Mouse (Mus musculus) liver, embryonic 14.5 days (tissue): Measurements from ENCODE around the gene Trabd2b. TPM values are rescaled to one million over a fixed set of nuclear protein-coding genes. Genes with fewer than 3 reads are reported as not detected.

Experiments
- ATAC-seq: fragments of 200-750 bp; cut with Nextera tagmentation; 2 replicates; pipeline ENCODE4 v1.8.0; 2017; ENCODE audit warnings: moderate number of reproducible peaks, mild to moderate bottlenecking, moderate library complexity; ENCODE audit not compliant: insufficient read depth
- DNase-seq, 3 experiments: peaks; one replicate each; pipeline ENCODE4 v3.0.0-alpha.2; 2012 to 2013; ENCODE audit warnings: low read depth in 3 of 3, low spot score in 3 of 3
- H3K27ac ChIP-seq: fragments of 300-500 bp; sonication (generic); 2 replicates; pipeline ENCODE4 v1.5.1; 2014; ENCODE audit warnings: moderate library complexity, mild to moderate bottlenecking, control low read depth, inconsistent platforms
- H3K27me3 ChIP-seq: fragments of 300-500 bp; sonication (generic); 2 replicates; pipeline ENCODE4 v1.6.1; 2014; ENCODE audit warnings: mild to moderate bottlenecking, low read length, moderate library complexity; ENCODE audit not compliant: control insufficient read depth, insufficient read depth
- H3K36me3 ChIP-seq: fragments of 300-500 bp; sonication (generic); replicated peaks from 2 replicates; pipeline ENCODE4 v1.6.1; 2014; ENCODE audit warnings: low read depth; ENCODE audit not compliant: control insufficient read depth, insufficient read depth
- H3K4me1 ChIP-seq, 2 experiments: fragments of 200-500 bp in 1 of 2; fragments of 300-500 bp in 1 of 2; sonication (generic) in 1 of 2; replicated peaks; 2 replicates each; pipeline ENCODE4 v1.6.1; 2012 to 2014; ENCODE audit warnings: antibody characterized with exemption in 1 of 2, inconsistent platforms in 1 of 2, low read length in 1 of 2; ENCODE audit not compliant: control insufficient read depth in 2 of 2, insufficient read depth in 2 of 2
- H3K4me2 ChIP-seq: fragments of 300-500 bp; sonication (generic); 2 replicates; pipeline ENCODE4 v1.6.1; 2014; ENCODE audit warnings: low read depth, mild to moderate bottlenecking, control low read depth, moderate library complexity
- H3K4me3 ChIP-seq, 2 experiments: fragments of 200-500 bp in 1 of 2; fragments of 300-500 bp in 1 of 2; sonication (generic) in 1 of 2; 2 replicates each; pipeline ENCODE4 v1.5.1; 2012 to 2014; ENCODE audit warnings: low read depth in 2 of 2, low read length in 2 of 2, mild to moderate bottlenecking in 2 of 2, control low read depth in 1 of 2, inconsistent platforms in 1 of 2, moderate library complexity in 1 of 2; ENCODE audit not compliant: insufficient read depth in 1 of 2
- H3K9ac ChIP-seq: fragments of 300-500 bp; sonication (generic); replicated peaks from 2 replicates; pipeline ENCODE4 v1.6.1; 2014; ENCODE audit warnings: mild to moderate bottlenecking, control low read depth, moderate library complexity
- H3K9me3 ChIP-seq: fragments of 300-500 bp; sonication (generic); 2 replicates; pipeline ENCODE4 v1.6.1; 2016; ENCODE audit warnings: low read length, mixed read lengths; ENCODE audit not compliant: control insufficient read depth
- CTCF ChIP-seq: IDR thresholded peaks from 2 replicates; pipeline ENCODE4 v1.5.1; 2016; ENCODE audit warnings: antibody characterized with exemption, low read depth, control low read depth
- EP300 ChIP-seq: IDR thresholded peaks from 2 replicates; pipeline ENCODE4 v1.6.1; 2016; ENCODE audit warnings: antibody characterized with exemption, low read depth
- WGBS: fragments of 180-500 bp; shearing (Covaris S2); extraction: QIAGEN DNeasy Blood & Tissue Kit; methylation state at CpG from one replicate; pipeline ENCODE4 v1.1.7; 2014; ENCODE audit not compliant: insufficient replicate concordance; 5-methylcytosine and 5-hydroxymethylcytosine counted together
- polyA plus RNA-seq, 2 experiments: library from polyadenylated mRNA; depleted of rRNA in 1 of 2; stranded (reverse) in 1 of 2; unstranded in 1 of 2; fragments of >200 nt; fragmentation: Nextera tagmentation in 1 of 2; extraction: Ambion mirVana in 1 of 2; gene quantifications; 2 replicates each; pipeline versions ENCODE4 v1.2.1 to v1.2.3; 2012 to 2014

Gene Trabd2b
- polyA plus RNA-seq, 2 experiments = 0.04 to 0.09 TPM

DNA sequence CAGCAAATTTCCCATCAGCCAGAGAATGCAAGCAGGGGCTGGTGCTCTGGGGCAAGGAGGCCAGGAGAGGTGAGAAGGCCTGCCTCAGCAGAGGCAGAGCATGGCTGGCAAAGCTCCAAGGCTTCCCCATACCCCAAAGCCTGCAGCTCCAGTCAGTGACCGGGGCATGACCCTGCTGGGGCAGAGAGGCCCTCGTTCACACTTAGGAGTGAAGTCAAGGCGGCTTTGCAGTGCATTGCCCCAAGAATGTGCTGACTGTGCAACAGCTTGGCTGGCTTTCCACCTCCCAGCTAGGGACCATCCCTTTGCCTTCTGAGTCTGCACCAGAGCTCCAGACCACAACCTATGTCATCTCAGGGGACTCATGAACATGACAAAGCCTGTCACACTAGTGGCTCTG lies 152.0 kb downstream of the Trabd2b start:
- TF ChIP-seq EP300 (no peak), CTCF (no peak)
- H3K9me3 ChIP-seq = no peaks in the 10 kb centered on the region
- no peak overlapping the region for H3K9ac ChIP-seq
- H3K4me3 ChIP-seq = no peak overlapping the region
- no peaks in the 10 kb centered on the region for H3K4me1 ChIP-seq
- no peaks in the 10 kb centered on the region for H3K27me3 ChIP-seq
- no peaks in the 10 kb centered on the region for H3K36me3 ChIP-seq
- 43% methylated on average over 3 of the region's 3 CpGs for WGBS
- ATAC-seq = no peak
- no peak overlapping the region for H3K27ac ChIP-seq
- H3K4me2 ChIP-seq = no peak overlapping the region
- no peak for DNase-seq

DNA sequence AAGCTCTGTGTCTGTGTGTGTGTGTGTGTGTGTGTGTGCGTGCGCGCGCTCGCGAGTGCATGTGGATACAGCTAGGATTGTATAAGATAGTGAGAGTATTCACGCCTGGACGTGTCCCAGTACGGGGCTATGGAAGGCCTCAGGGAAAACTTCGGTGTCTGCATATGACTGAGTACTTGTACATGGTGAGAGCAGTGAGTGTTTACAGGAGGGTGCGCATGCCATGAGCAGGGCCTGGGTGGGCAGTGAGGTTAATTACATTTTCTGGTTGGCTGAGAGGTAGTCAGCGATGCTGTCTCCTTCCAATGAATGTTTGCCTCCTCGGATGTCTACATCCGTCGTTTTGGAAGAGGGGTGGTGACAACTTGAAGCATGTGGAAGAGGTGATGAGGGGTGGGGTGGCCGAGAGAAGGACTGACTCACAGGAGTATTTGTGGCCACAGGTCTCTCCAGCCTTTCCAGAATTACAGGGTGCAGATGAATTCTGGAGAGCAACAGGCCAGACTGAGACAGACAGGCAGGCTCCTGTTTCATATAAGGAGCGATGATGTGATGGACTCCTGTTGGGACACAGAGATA lies 154.2 kb downstream of the Trabd2b start:
- 79% methylated on average over 17 of the region's 17 CpGs for WGBS
- Histone ChIP-seq H3K27me3 (no peaks in the 10 kb centered on the region), H3K4me2 (no peak overlapping the region), H3K4me1 (no peaks in the 10 kb centered on the region), H3K4me3 (no peak overlapping the region), H3K9ac (no peak overlapping the region), H3K27ac (no peak overlapping the region), H3K9me3 (no peaks in the 10 kb centered on the region), H3K36me3 (no peaks in the 10 kb centered on the region)
- no peak for DNase-seq
- TF ChIP-seq CTCF (no peak), EP300 (no peak)
- no peak for ATAC-seq

DNA sequence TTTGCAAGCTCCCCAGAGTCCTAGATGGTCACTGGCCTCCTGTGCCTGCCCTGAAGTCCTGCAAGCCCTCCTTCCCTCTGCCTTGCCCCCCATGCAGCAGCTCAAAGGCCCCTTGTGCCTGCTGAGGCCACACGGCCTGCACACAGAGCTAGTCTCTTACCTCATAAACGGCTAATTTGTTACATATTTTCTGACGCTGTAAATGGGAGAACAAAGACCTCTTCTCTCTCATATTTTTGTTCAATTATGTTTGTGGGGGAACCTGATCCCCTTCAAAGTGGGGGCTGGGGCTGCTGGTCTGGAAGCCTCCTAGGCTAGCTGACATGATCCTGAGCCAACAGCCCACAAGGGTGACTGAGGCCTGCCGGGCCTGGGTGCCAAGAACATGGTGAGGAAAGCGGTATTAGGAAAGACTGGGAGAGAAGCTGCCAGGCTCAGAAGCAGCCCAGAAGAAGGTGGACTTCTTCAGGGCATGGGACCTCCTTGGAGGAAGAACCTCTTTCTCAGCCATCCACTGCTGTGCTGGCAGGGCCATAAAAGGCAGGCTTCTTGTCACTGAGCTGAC lies 157.7 kb downstream of the Trabd2b start:
- H3K4me2 ChIP-seq = no peak overlapping the region
- DNase-seq = no peak
- no peak overlapping the region for H3K27ac ChIP-seq
- no peaks in the 10 kb centered on the region for H3K36me3 ChIP-seq
- no peak overlapping the region for H3K9ac ChIP-seq
- no peaks in the 10 kb centered on the region for H3K9me3 ChIP-seq
- ATAC-seq = no peak
- 51% methylated on average over 5 of the region's 5 CpGs for WGBS
- no peak overlapping the region for H3K4me3 ChIP-seq
- no peaks in the 10 kb centered on the region for H3K27me3 ChIP-seq
- TF ChIP-seq EP300 = no peak
- TF ChIP-seq CTCF = no peak
- no peaks in the 10 kb centered on the region for H3K4me1 ChIP-seq

DNA sequence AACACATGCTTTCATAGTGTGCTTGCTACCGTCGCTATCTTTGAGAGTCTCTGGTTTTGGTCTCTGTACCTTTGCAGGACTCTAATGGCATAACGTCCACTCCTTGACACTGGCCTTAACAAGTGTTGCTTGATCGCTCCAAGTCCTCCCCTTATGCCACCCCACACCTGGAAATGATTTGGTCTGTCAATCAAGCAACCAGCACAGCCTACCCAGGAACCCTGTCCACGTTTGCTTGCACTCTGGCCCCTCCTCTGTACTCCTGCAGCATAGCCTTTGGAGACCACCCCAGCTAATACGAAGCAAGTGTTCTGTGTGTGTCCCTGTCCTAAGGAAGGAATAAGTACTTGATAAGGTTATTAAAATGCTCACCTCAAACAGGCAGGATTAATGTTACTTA lies 161.1 kb downstream of the Trabd2b start:
- H3K27ac ChIP-seq = no peak overlapping the region
- H3K4me3 ChIP-seq = no peak overlapping the region
- 37% methylated on average over 6 of the region's 6 CpGs for WGBS
- ATAC-seq (no peak), DNase-seq (no peak)
- H3K4me2 ChIP-seq = no peak overlapping the region
- H3K4me1 ChIP-seq = no peaks in the 10 kb centered on the region
- no peaks in the 10 kb centered on the region for H3K9me3 ChIP-seq
- TF ChIP-seq EP300 (no peak), CTCF (no peak)
- no peaks in the 10 kb centered on the region for H3K27me3 ChIP-seq
- no peak overlapping the region for H3K9ac ChIP-seq
- H3K36me3 ChIP-seq = no peaks in the 10 kb centered on the region

DNA sequence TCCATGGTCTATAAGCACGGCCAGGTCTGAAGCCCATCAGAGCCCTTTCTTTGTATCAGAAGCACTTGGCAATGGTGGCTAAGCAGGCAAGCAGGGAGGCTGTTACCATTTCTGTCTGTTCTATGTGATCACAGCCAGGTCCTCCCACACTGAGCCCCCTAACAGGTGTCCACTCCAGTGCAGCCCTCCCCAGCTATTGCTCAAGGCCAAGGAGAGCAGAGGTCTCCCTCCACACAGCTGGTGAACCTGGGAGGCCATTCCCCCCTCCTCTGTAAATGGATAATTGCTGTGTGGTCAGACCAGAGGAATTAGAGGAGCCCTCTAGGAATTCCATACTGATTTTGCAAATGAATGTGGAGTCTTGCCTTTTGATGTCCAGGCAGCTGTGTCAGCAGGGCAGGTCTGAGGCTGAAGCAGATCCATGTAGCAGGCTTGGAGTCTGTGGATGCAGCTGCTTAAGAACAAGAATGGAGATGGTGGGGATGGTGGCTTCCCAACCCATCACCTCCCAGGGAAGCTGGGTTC lies 161.6 kb downstream of the Trabd2b start:
- no peaks in the 10 kb centered on the region for H3K9me3 ChIP-seq
- 48% methylated on average over 1 of the region's 1 CpGs for WGBS
- no peaks in the 10 kb centered on the region for H3K27me3 ChIP-seq
- no peak overlapping the region for H3K27ac ChIP-seq
- H3K4me2 ChIP-seq = no peak overlapping the region
- no peak overlapping the region for H3K9ac ChIP-seq
- H3K36me3 ChIP-seq = no peaks in the 10 kb centered on the region
- no peaks in the 10 kb centered on the region for H3K4me1 ChIP-seq
- ATAC-seq (no peak), DNase-seq (no peak)
- no peak overlapping the region for H3K4me3 ChIP-seq
- TF ChIP-seq CTCF (no peak), EP300 (no peak)
